Mouse (Mus musculus): ENCODE data around the gene Pcare. TPM values are rescaled to one million over a fixed set of nuclear protein-coding genes. Genes with fewer than 3 reads are reported as not detected.

Gene Pcare
- total and polyA plus RNA-seq, 3 experiments = 0.02 to 0.45 (median 0.26) TPM

- intact Hi-C loops (cut with DNase I) = no loop called here
- no peaks in the 10 kb centered on the region; the same call in 1 of the 2 replicates for H3K4me1 ChIP-seq (ENCODE audit: control insufficient read depth, insufficient read depth, low read length)
- H3K79me2 ChIP-seq (replicated peaks; ENCODE audit: control insufficient read depth, insufficient read depth, low read length) = no peaks in the 10 kb centered on the region
- H3K9ac ChIP-seq (ENCODE audit: low read depth, low read length) = no peak overlapping the region
- TF ChIP-seq POLR2A (IDR thresholded peaks at IDR 0.05; ENCODE audit: insufficient read depth, low read depth, low read length) = no peak
- no peak for TF ChIP-seq CTCF (IDR thresholded peaks at IDR 0.05)
- TF ChIP-seq EP300 (IDR thresholded peaks at IDR 0.05; ENCODE audit: insufficient read depth, low read depth, low read length) = no peak
- 81% methylated on average over 8 of the region's 8 CpGs for WGBS
- DNase-seq = no peak
- H3K4me3 ChIP-seq = no peak overlapping the region
- H3K27me3 ChIP-seq (ENCODE audit: control insufficient read depth, insufficient read depth, low read length) = no peaks in the 10 kb centered on the region
- no peaks in the 10 kb centered on the region for H3K36me3 ChIP-seq (ENCODE audit: control insufficient read depth, insufficient read depth, low read length)
- no peak overlapping the region for H3K27ac ChIP-seq
Measured at GRCm38 (mm10) chr17:71747561-71747960, 5.1 kb downstream of the Pcare start.

- no peaks in the 10 kb centered on the region for H3K27me3 ChIP-seq (ENCODE audit: control insufficient read depth, insufficient read depth, low read length)
- no peaks in the 10 kb centered on the region for H3K79me2 ChIP-seq (replicated peaks; ENCODE audit: control insufficient read depth, insufficient read depth, low read length)
- H3K4me1 ChIP-seq (ENCODE audit: control insufficient read depth, insufficient read depth, low read length) = no peaks in the 10 kb centered on the region; the same call in 1 of the 2 replicates
- intact Hi-C loops (cut with DNase I) = no loop called here
- no peak overlapping the region for H3K9ac ChIP-seq (ENCODE audit: low read depth, low read length)
- H3K27ac ChIP-seq = no peak overlapping the region
- no peak for TF ChIP-seq POLR2A (IDR thresholded peaks at IDR 0.05; ENCODE audit: insufficient read depth, low read depth, low read length)
- no peak for TF ChIP-seq CTCF (IDR thresholded peaks at IDR 0.05)
- TF ChIP-seq EP300 (IDR thresholded peaks at IDR 0.05; ENCODE audit: insufficient read depth, low read depth, low read length) = no peak
- no peaks in the 10 kb centered on the region for H3K36me3 ChIP-seq (ENCODE audit: control insufficient read depth, insufficient read depth, low read length)
- no peak for DNase-seq
- WGBS = 83% methylated on average over 9 of the region's 9 CpGs
- H3K4me3 ChIP-seq = no peak overlapping the region
Measured at GRCm38 (mm10) chr17:71746114-71746513, 6.6 kb downstream of the Pcare start.

DNA sequence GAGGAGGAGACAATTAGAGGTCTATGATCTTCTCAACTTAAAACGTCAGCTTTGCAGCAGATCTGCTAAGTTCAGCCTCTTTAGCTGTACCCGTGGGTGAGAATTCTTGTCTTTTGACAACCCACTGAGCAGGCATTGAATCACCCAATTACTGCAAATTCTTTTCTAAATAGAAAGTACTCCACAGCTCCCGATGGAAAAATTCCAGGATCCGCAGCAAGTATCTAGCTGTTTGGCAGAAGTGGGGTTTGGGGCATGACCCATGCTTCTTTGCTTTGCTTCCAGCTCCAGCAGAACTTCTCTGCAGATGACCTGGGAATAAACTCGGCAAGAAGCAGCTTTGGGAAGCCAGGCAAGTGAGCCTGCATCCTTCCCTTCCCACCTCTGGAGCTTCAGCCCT lies 9.8 kb downstream of the Pcare start:
- no peak for DNase-seq
- WGBS = 29% methylated on average over 5 of the region's 5 CpGs

GRCm38 (mm10) chr17:71742156-71742555 lies 10.5 kb downstream of the Pcare start:
- no peak overlapping the region for H3K4me3 ChIP-seq
- WGBS = 90% methylated on average over 3 of the region's 3 CpGs
- no peaks in the 10 kb centered on the region for H3K27me3 ChIP-seq (ENCODE audit: control insufficient read depth, insufficient read depth, low read length)
- DNase-seq = no peak
- no peak for TF ChIP-seq EP300 (IDR thresholded peaks at IDR 0.05; ENCODE audit: insufficient read depth, low read depth, low read length)
- TF ChIP-seq POLR2A (IDR thresholded peaks at IDR 0.05; ENCODE audit: insufficient read depth, low read depth, low read length) = no peak
- no peak for TF ChIP-seq CTCF (IDR thresholded peaks at IDR 0.05)
- H3K9ac ChIP-seq (ENCODE audit: low read depth, low read length) = no peak overlapping the region
- H3K27ac ChIP-seq = no peak overlapping the region
- no peaks in the 10 kb centered on the region; the same call in 1 of the 2 replicates for H3K4me1 ChIP-seq (ENCODE audit: control insufficient read depth, insufficient read depth, low read length)
- no peaks in the 10 kb centered on the region for H3K79me2 ChIP-seq (replicated peaks; ENCODE audit: control insufficient read depth, insufficient read depth, low read length)
- no peaks in the 10 kb centered on the region for H3K36me3 ChIP-seq (ENCODE audit: control insufficient read depth, insufficient read depth, low read length)
- intact Hi-C loops (cut with DNase I) = no loop called here

More for the DNA sequence above, 9.8 kb downstream of the Pcare start:
- Histone ChIP-seq H3K27me3 (ENCODE audit: control insufficient read depth, insufficient read depth, low read length) (no peaks in the 10 kb centered on the region), H3K4me3 (no peak overlapping the region), H3K27ac (no peak overlapping the region), H3K9ac (ENCODE audit: low read depth, low read length) (no peak overlapping the region), H3K36me3 (ENCODE audit: control insufficient read depth, insufficient read depth, low read length) (no peaks in the 10 kb centered on the region), H3K79me2 (replicated peaks; ENCODE audit: control insufficient read depth, insufficient read depth, low read length) (no peaks in the 10 kb centered on the region), H3K4me1 (ENCODE audit: control insufficient read depth, insufficient read depth, low read length) (no peaks in the 10 kb centered on the region; the same call in 1 of the 2 replicates)
- intact Hi-C loops (cut with DNase I) = no loop called here
- no peak for TF ChIP-seq POLR2A (IDR thresholded peaks at IDR 0.05; ENCODE audit: insufficient read depth, low read depth, low read length)
- TF ChIP-seq EP300 (IDR thresholded peaks at IDR 0.05; ENCODE audit: insufficient read depth, low read depth, low read length) = no peak
- TF ChIP-seq CTCF (IDR thresholded peaks at IDR 0.05) = no peak

DNA sequence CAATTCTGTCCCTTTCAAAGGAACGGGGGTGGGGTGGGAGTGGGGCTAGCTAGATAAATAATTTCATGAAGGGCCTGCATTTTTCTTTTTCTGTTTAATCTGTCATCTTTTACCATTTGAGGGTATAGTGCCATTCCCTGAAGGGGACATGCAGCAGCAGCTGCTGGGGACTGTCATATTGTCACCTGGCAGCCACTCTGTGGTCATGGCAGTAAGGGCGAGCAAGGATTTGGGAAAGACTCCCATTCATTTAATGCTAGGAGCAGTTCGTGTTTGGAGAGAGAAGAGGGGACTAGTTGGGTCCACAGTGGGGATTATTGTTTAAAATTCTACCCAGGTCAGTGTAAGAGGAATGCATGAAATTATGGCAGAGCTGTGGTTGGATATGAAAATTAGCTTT lies 16.3 kb downstream of the Pcare start:
- Histone ChIP-seq H3K4me1 (ENCODE audit: control insufficient read depth, insufficient read depth, low read length) (peaks cover 1% of the 10 kb centered on the region; the same call in 1 of the 2 replicates), H3K4me3 (no peak overlapping the region), H3K9ac (ENCODE audit: low read depth, low read length) (no peak overlapping the region), H3K79me2 (replicated peaks; ENCODE audit: control insufficient read depth, insufficient read depth, low read length) (no peaks in the 10 kb centered on the region), H3K36me3 (ENCODE audit: control insufficient read depth, insufficient read depth, low read length) (no peaks in the 10 kb centered on the region), H3K27me3 (ENCODE audit: control insufficient read depth, insufficient read depth, low read length) (no peaks in the 10 kb centered on the region), H3K27ac (peak overlapping the region; percentile 21; the same call in 1 of the 2 replicates)
- TF ChIP-seq CTCF (IDR thresholded peaks at IDR 0.05) (no peak), EP300 (IDR thresholded peaks at IDR 0.05; ENCODE audit: insufficient read depth, low read depth, low read length) (no peak), POLR2A (IDR thresholded peaks at IDR 0.05; ENCODE audit: insufficient read depth, low read depth, low read length) (no peak)
- WGBS = 38% methylated on average over 3 of the region's 3 CpGs
- DNase-seq = no peak
- intact Hi-C loops (cut with DNase I) = no loop called here

GRCm38 (mm10) chr17:71730655-71731054 lies 22.0 kb downstream of the Pcare start:
- H3K27me3 ChIP-seq (ENCODE audit: control insufficient read depth, insufficient read depth, low read length) = no peaks in the 10 kb centered on the region
- intact Hi-C loops (cut with DNase I) = no loop called here
- H3K27ac ChIP-seq = peak overlapping the region; percentile 74
- peaks cover 1% of the 10 kb centered on the region; the same call in 1 of the 2 replicates for H3K4me1 ChIP-seq (ENCODE audit: control insufficient read depth, insufficient read depth, low read length)
- H3K4me3 ChIP-seq = no peak overlapping the region
- peak; percentile 69 to 81 for DNase-seq
- no peak for TF ChIP-seq POLR2A (IDR thresholded peaks at IDR 0.05; ENCODE audit: insufficient read depth, low read depth, low read length)
- peak; percentile 94 for TF ChIP-seq EP300 (IDR thresholded peaks at IDR 0.05; ENCODE audit: insufficient read depth, low read depth, low read length)
- H3K36me3 ChIP-seq (ENCODE audit: control insufficient read depth, insufficient read depth, low read length) = no peaks in the 10 kb centered on the region
- WGBS = 30% methylated on average over 2 of the region's 2 CpGs
- H3K79me2 ChIP-seq (replicated peaks; ENCODE audit: control insufficient read depth, insufficient read depth, low read length) = no peaks in the 10 kb centered on the region
- H3K9ac ChIP-seq (ENCODE audit: low read depth, low read length) = no peak overlapping the region

Data from heart, adult 2 months (tissue).